Mouse (Mus musculus) brain, embryonic 14.5 days (tissue): ENCODE results near the gene Zfp28. TPM values are rescaled to one million over a fixed set of nuclear protein-coding genes. Genes with fewer than 3 reads are reported as not detected.
"Not testable (repeated sequence)": the region's sequence is repeated elsewhere in the genome, so short reads cannot be mapped to it uniquely, and the experiment has no call there.

Experiments used
- DNase-seq: peaks from one replicate; pipeline ENCODE4 v3.0.0-alpha.2; 2011; ENCODE audit warnings: low read depth
- CTCF ChIP-seq: fragments of 200-500 bp; IDR thresholded peaks from 2 replicates; pipeline ENCODE4 v1.5.1; 2012; ENCODE audit warnings: inconsistent platforms, mild to moderate bottlenecking, moderate library complexity, borderline replicate concordance; ENCODE audit not compliant: insufficient read depth, insufficient read length; ENCODE audit errors: extremely low read depth
- POLR2A ChIP-seq: fragments of 200-500 bp; IDR thresholded peaks from 2 replicates; pipeline ENCODE4 v1.6.1; 2012; ENCODE audit warnings: mild to moderate bottlenecking, inconsistent platforms, borderline replicate concordance; ENCODE audit not compliant: poor library complexity, insufficient read depth, insufficient read length, severe bottlenecking; ENCODE audit errors: extremely low read depth
- polyA plus RNA-seq: library from polyadenylated mRNA; depleted of rRNA; stranded (reverse); fragments of >200 nt; gene quantifications from 2 replicates; pipeline ENCODE4 v1.2.3, GENCODE M21; 2012; rRNA removed

Gene Zfp28
- polyA plus RNA-seq, result 14.5 and 17.9 TPM in 2 replicates

DNA sequence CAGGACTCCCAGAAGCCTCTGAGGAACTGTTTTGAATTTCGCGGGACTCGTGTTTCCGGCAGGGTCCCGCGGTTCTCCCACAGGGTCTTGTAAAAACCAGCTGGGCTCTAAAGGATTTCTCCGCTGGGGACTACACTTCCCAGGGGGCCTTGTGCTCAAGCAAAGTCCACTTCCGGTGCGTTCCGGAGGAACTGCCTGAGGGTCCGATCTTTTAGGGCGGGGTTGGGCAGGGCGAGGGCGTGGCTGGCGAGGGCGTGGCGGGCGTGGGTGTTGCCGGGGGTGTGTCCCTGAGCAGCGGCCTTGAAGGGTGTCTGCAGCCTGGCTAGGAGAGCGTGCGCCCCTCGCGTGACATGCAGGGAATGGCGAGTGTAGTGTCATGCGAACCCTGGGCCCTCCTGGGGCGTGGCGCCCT lies at the start of gene Zfp28:
Zfp28 (plus strand) TSS at position 252 of the 412 bp plus-strand sequence.
- TF ChIP-seq POLR2A (peak; percentile 15; the same call in 1 of the 2 replicates), CTCF (peak; percentile 12; the same call in 1 of the 2 replicates)
- DNase-seq, result peak; percentile 99

DNA sequence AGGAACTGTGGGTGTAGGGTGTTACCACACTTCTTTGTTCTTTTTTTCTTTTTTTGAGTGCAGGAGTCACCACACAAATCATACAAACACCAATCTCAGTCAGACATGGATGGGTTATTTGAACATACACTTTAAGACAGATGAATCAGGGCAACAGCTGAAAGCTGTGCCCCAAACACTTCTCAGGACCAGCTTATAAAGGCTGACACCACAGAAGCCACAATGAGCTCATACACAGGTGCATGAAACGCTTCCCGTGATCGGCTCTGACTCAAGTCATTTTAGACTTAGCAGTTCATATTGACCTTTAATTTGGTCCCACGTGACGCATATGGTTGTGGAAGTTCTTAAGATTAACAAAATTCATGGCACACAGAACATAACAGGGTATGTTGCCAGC lies 43.2 kb upstream of the Zfp28 start:
- no peak for DNase-seq
- TF ChIP-seq POLR2A (no peak), CTCF (no peak)

DNA sequence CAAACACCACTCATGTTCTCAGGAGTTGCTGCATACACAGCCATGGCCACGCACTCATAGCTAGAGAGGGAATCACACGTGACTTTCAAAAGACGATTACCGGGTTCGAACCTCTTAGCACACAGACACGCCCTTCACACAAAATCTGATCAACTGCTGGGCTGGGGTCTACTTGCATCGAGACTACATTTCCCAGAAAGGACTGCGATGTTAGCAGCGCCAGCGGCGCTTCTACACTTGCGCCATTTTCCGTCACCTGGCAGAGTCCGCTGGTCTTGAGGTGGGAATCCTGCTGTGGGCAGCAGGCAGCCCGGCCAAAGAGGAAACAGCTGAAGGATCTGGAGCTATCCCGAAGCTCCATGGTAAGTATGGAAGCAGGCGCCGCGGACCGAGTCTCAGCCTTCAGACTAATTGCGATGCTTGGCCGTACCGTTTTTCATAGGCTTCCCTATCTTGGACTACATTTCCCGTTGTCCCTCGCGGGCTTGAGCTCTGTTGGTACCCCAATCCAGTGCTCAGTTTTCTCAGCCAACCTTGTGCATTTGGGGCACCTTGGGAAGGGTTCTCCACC lies 39.5 kb upstream of the Zfp28 start, which contains the start of gene Gm3854:
Gm3854 (plus strand) TSS at position 259 of the 571 bp plus-strand sequence.
- peak; percentile 95 for DNase-seq
- no peak for TF ChIP-seq POLR2A
- TF ChIP-seq CTCF, result no peak

- DNase-seq, result peak; percentile 13
- TF ChIP-seq CTCF (no peak), POLR2A (no peak)
These were observed 39.0 kb upstream of the Zfp28 start for GRCm38 (mm10) chr7:6344124-6344523.

- no peak for TF ChIP-seq POLR2A
- TF ChIP-seq CTCF, result no peak
- DNase-seq, result no peak
These were observed 25.0 kb upstream of the Zfp28 start for GRCm38 (mm10) chr7:6358121-6358520.

DNA sequence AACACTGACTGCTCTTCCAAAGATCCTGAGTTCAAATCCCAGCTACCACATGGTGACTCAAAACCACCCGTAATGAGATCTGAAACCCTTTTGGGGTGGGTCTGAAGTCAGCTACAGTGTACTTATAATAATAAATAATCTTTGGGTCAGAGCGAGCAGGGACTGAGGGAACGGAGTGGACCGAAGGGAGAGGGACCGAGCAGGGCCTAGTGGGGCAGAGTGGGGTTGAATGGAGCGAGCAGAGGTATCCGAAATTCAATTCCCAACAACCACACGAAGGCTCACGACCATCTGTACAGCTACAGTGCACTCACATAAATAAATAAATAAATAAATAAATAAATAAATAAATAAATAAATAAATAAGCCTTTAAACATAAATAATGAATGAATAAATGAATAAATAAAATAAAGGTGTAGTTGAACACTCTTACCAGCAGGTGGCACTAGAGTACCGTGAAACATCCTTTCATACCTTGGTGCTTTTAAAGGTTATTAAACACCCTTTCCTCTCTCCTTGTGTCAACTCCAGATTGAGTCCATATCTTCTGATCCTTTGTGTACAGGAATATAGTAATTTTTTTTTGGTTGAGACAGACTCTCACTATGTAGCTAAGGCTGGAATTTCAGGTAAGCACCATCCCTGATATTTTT lies 24.0 kb upstream of the Zfp28 start:
- DNase-seq, result peak; percentile 91

DNA sequence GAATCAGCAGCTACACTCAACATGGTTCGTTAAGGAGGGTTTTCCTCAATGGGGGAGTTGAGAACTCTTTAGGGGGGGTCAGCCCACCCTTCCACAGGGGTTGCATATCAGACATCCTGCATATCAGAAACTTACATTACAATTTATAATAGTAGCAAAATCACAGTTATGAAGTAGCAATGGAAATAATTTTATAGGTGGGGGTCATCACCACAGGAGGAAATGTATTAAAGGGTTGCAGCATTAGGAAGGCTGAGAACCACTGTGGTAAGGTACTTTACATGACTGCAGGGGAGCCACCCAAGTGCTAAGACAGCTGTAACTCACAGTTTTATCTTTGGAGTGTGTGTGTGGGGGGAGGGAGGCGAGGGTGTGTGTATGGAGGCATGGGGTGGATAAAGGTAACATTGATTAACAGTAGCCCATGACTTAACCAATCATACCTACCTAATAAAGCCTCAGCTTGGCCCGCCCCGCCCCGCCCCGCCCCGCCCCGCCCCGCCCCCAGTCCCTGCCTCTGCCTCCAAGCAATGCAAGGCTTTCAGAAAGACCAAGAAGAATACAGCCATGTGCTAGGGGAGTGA lies 22.5 kb upstream of the Zfp28 start:
- DNase-seq, result no peak
- TF ChIP-seq POLR2A (no peak), CTCF (no peak)

More for the DNA sequence above, 24.0 kb upstream of the Zfp28 start:
- TF ChIP-seq CTCF, result peak; percentile 29
- no peak for TF ChIP-seq POLR2A

DNA sequence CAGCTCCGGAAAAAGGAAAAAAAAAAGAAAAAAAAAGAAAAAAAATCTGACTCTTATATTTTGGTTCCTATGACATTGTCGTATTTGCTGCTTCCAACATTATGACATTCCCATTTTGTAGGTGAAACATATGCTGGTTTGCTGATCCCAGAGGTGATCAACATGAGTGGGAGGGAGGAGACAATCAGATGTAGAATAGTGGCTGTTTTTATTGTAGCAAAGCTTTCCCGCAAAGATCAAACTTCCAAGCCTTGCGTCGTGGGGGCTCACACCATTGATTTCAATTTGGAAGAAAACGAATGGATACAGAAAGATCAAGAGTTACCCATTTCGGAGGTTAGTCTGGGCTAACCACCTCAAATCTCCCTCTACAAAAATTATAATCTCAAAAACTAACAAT lies 21.3 kb upstream of the Zfp28 start:
- no peak for DNase-seq
- TF ChIP-seq CTCF (no peak), POLR2A (no peak)

GRCm38 (mm10) chr7:6362268-6363046 lies 20.6 kb upstream of the Zfp28 start:
- peak; percentile 100 for DNase-seq
- TF ChIP-seq CTCF (no peak), POLR2A (peak; percentile 36; the same call in 1 of the 2 replicates)

DNA sequence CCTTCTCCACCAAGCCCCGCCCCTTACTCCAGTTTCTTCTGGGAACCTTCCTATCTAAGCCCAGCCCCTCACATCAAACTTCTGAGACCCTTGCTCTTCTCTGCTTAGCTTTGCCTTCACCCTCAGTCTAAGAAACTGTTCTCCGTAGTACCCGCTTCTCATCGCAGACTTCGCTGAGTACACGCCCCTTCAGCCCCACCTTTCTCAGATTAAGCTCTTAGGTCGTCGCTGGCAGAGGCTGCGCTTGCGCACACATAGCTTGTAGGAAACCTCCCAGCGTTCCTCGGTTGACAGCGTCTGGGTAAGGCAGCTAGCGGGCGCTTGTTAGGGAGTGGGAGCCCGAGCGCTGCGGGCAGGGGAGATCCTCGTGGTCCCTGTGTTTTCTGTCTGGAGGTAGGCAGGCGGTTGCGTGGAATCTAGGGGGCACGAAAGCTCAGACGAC lies 20.0 kb upstream of the Zfp28 start, which contains the start of gene Zfp78:
Zfp78 (plus strand) TSS at position 234 of the 442 bp plus-strand sequence.
- TF ChIP-seq CTCF, result no peak
- peak; percentile 33; the same call in 1 of the 2 replicates for TF ChIP-seq POLR2A
- peak; percentile 99 for DNase-seq

DNA sequence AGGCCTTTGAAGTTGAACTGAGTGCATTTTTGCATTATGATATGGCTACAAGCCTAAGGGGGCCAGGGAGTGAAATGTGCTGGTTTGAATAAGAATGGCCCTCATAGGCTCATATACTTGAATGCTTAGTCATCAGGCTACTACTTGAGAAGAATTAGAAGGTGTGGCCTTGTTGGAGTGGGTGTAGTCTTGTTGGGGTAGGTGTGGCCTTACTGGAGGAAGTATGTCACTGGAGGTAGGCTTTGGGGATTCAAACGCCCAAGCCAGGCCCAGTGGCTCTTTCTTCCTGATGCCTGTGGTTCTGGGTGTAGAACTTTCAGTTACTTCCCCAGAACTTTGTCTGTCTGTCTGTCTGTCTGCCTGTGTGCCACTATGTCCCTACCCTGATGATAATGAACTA lies 18.3 kb upstream of the Zfp28 start:
- no peak for DNase-seq
- no peak for TF ChIP-seq CTCF
- no peak for TF ChIP-seq POLR2A

GRCm38 (mm10) chr7:6367185-6367584 lies 15.9 kb upstream of the Zfp28 start:
- DNase-seq, result no peak
- TF ChIP-seq POLR2A (no peak), CTCF (no peak)

GRCm38 (mm10) chr7:6368146-6368545 lies 14.9 kb upstream of the Zfp28 start:
- not testable (repeated sequence) for DNase-seq
